Mouse (Mus musculus): ENCODE data around the gene Cst6.
A peak's percentile ranks its signal among the peaks of the same experiment; 100 is the strongest.
"Not testable (repeated sequence)": the region's sequence is repeated elsewhere in the genome, so short reads cannot be mapped to it uniquely, and the experiment has no call there.

Gene Cst6

GRCm38 (mm10) chr19:5349502-5349873 lies at the start of gene Cst6:
Gene Cst6, minus strand, starts transcription at chr19:5349574.
- DNase-seq, result not testable (repeated sequence)

GRCm38 (mm10) chr19:5395371-5395770 lies 46.0 kb upstream of the Cst6 start:
- DNase-seq, result no peak

- DNase-seq, result peak; percentile 52
Observed at GRCm38 (mm10) chr19:5394168-5394567, 44.8 kb upstream of the Cst6 start.

- DNase-seq, result peak; percentile 69
Observed at GRCm38 (mm10) chr19:5392892-5393291, 43.5 kb upstream of the Cst6 start.

- no peak for DNase-seq
Observed at GRCm38 (mm10) chr19:5390416-5390815, 41.0 kb upstream of the Cst6 start.

GRCm38 (mm10) chr19:5389647-5390046 lies 40.3 kb upstream of the Cst6 start:
- no peak for DNase-seq

GRCm38 (mm10) chr19:5388588-5389242 lies 39.3 kb upstream of the Cst6 start, which contains the start of gene Sart1:
Gene Sart1, minus strand, starts transcription at chr19:5388703.
- DNase-seq, result peak; percentile 94

GRCm38 (mm10) chr19:5388011-5388441 lies 38.7 kb upstream of the Cst6 start:
- no peak for DNase-seq

GRCm38 (mm10) chr19:5384715-5385114 lies 35.3 kb upstream of the Cst6 start:
- no peak for DNase-seq

GRCm38 (mm10) chr19:5383326-5383725 lies 34.0 kb upstream of the Cst6 start:
- no peak for DNase-seq

- no peak for DNase-seq
Observed at GRCm38 (mm10) chr19:5377446-5377845, 28.1 kb upstream of the Cst6 start.

GRCm38 (mm10) chr19:5374748-5375147 lies 25.4 kb upstream of the Cst6 start:
- DNase-seq, result no peak

- no peak for DNase-seq
Observed at GRCm38 (mm10) chr19:5374177-5374576, 24.8 kb upstream of the Cst6 start.

GRCm38 (mm10) chr19:5372724-5373123 lies 23.4 kb upstream of the Cst6 start:
- DNase-seq, result no peak

GRCm38 (mm10) chr19:5370932-5371331 lies 21.6 kb upstream of the Cst6 start:
- no peak for DNase-seq

- DNase-seq, result no peak
Observed at GRCm38 (mm10) chr19:5367455-5367854, 18.1 kb upstream of the Cst6 start.

GRCm38 (mm10) chr19:5367053-5367359 lies 17.6 kb upstream of the Cst6 start, which contains the start of gene Banf1:
Gene Banf1, minus strand, starts transcription at chr19:5367168.
- no peak for DNase-seq

- peak; percentile 97 for DNase-seq
Observed at GRCm38 (mm10) chr19:5366175-5367052, 17.0 kb upstream of the Cst6 start, which contains the start of gene Eif1ad. Gene Eif1ad, plus strand, starts transcription at chr19:5366741.

- DNase-seq, result no peak
Observed at GRCm38 (mm10) chr19:5365751-5366150, 16.4 kb upstream of the Cst6 start.

GRCm38 (mm10) chr19:5364124-5364523 lies 14.8 kb upstream of the Cst6 start:
- DNase-seq, result no peak

GRCm38 (mm10) chr19:5362186-5362585 lies 12.8 kb upstream of the Cst6 start:
- no peak for DNase-seq

- no peak for DNase-seq
Observed at GRCm38 (mm10) chr19:5356080-5356479, 6.7 kb upstream of the Cst6 start.

- no peak for DNase-seq
Observed at GRCm38 (mm10) chr19:5353609-5354008, 4.2 kb upstream of the Cst6 start.
